Mouse (Mus musculus): Measurements from ENCODE around the gene Kpnb1. TPM values are rescaled to one million over a fixed set of nuclear protein-coding genes. Genes with fewer than 3 reads are reported as not detected.

The Kpnb1 gene
- total and polyA plus RNA-seq, 2 experiments from 2014 or later: 26.1 to 97.9 TPM

- ATAC-seq (no peak), DNase-seq (ENCODE audit: low spot score) (peak; percentile 85)
- Histone ChIP-seq H3K27me3 (ENCODE audit: insufficient read depth, low read length) (no peaks in the 10 kb centered on the region), H3K36me3 (ENCODE audit: insufficient read depth, low read length) (peaks cover 85% of the 10 kb centered on the region), H3K9me3 (ENCODE audit: low read length) (no peaks in the 10 kb centered on the region), H3K4me1 (ENCODE audit: insufficient read depth, low read length) (no peaks in the 10 kb centered on the region), H3K4me2 (ENCODE audit: low read depth, low read length) (no peak overlapping the region), H3K9ac (replicated peaks; ENCODE audit: low read length) (no peak overlapping the region), H3K4me3 (ENCODE audit: low read length) (no peak overlapping the region), H3K27ac (no peak overlapping the region)
- WGBS: 50% methylated on average over 3 of the region's 3 CpGs
- TF ChIP-seq CTCF (IDR thresholded peaks at IDR 0.05; ENCODE audit: low read depth): peak; percentile 76
Observed at GRCm38 (mm10) chr11:97176851-97177250, 10.8 kb downstream of the Kpnb1 start.

GRCm38 (mm10) chr11:97175499-97175898, 12.2 kb downstream of the Kpnb1 start:
- Histone ChIP-seq H3K36me3 (ENCODE audit: insufficient read depth, low read length) (peaks cover 86% of the 10 kb centered on the region), H3K9me3 (ENCODE audit: low read length) (no peaks in the 10 kb centered on the region), H3K4me2 (ENCODE audit: low read depth, low read length) (no peak overlapping the region), H3K27me3 (ENCODE audit: insufficient read depth, low read length) (no peaks in the 10 kb centered on the region), H3K4me3 (ENCODE audit: low read length) (no peak overlapping the region), H3K4me1 (ENCODE audit: insufficient read depth, low read length) (no peaks in the 10 kb centered on the region), H3K9ac (replicated peaks; ENCODE audit: low read length) (no peak overlapping the region), H3K27ac (no peak overlapping the region)
- DNase-seq (ENCODE audit: low spot score): no peak
- no peak for TF ChIP-seq CTCF (IDR thresholded peaks at IDR 0.05; ENCODE audit: low read depth)
- 89% methylated on average over 7 of the region's 7 CpGs for WGBS
- no peak for ATAC-seq

- no peak overlapping the region for H3K9ac ChIP-seq (replicated peaks; ENCODE audit: low read length)
- H3K27ac ChIP-seq: no peak overlapping the region
- ATAC-seq: no peak
- H3K27me3 ChIP-seq (ENCODE audit: insufficient read depth, low read length): no peaks in the 10 kb centered on the region
- H3K4me3 ChIP-seq (ENCODE audit: low read length): no peak overlapping the region
- H3K4me1 ChIP-seq (ENCODE audit: insufficient read depth, low read length): no peaks in the 10 kb centered on the region
- no peaks in the 10 kb centered on the region for H3K9me3 ChIP-seq (ENCODE audit: low read length)
- no peak for DNase-seq (ENCODE audit: low spot score)
- no peak for TF ChIP-seq CTCF (IDR thresholded peaks at IDR 0.05; ENCODE audit: low read depth)
- H3K36me3 ChIP-seq (ENCODE audit: insufficient read depth, low read length): peaks cover 62% of the 10 kb centered on the region
- WGBS: 57% methylated on average over 6 of the region's 6 CpGs
- no peak overlapping the region for H3K4me2 ChIP-seq (ENCODE audit: low read depth, low read length)
Observed at GRCm38 (mm10) chr11:97160341-97160740, 27.3 kb downstream of the Kpnb1 start.

- no peak overlapping the region for H3K4me3 ChIP-seq (ENCODE audit: low read length)
- peaks cover 31% of the 10 kb centered on the region for H3K36me3 ChIP-seq (ENCODE audit: insufficient read depth, low read length)
- H3K27me3 ChIP-seq (ENCODE audit: insufficient read depth, low read length): no peaks in the 10 kb centered on the region
- 76% methylated on average over 7 of the region's 7 CpGs for WGBS
- H3K27ac ChIP-seq: peak overlapping the region; percentile 32; the same call in 1 of the 2 replicates
- H3K4me2 ChIP-seq (ENCODE audit: low read depth, low read length): no peak overlapping the region
- DNase-seq (ENCODE audit: low spot score): no peak
- peaks cover 10% of the 10 kb centered on the region for H3K4me1 ChIP-seq (ENCODE audit: insufficient read depth, low read length)
- ATAC-seq: no peak
- no peak for TF ChIP-seq CTCF (IDR thresholded peaks at IDR 0.05; ENCODE audit: low read depth)
- H3K9ac ChIP-seq (replicated peaks; ENCODE audit: low read length): no peak overlapping the region
- H3K9me3 ChIP-seq (ENCODE audit: low read length): no peaks in the 10 kb centered on the region
Observed at GRCm38 (mm10) chr11:97156999-97157398, 30.7 kb downstream of the Kpnb1 start.

GRCm38 (mm10) chr11:97152662-97153287, 34.9 kb downstream of the Kpnb1 start:
- H3K9me3 ChIP-seq (ENCODE audit: low read length): no peaks in the 10 kb centered on the region
- H3K36me3 ChIP-seq (ENCODE audit: insufficient read depth, low read length): 0 out of 2 replicates have a peak, but pooled peaks cover 8% of the 10 kb centered on the region
- no peaks in the 10 kb centered on the region for H3K27me3 ChIP-seq (ENCODE audit: insufficient read depth, low read length)
- peak overlapping the region; percentile 73; the same call in 1 of the 2 replicates for H3K4me3 ChIP-seq (ENCODE audit: low read length)
- H3K9ac ChIP-seq (replicated peaks; ENCODE audit: low read length): peak overlapping the region; percentile 37
- DNase-seq (ENCODE audit: low spot score): peak; percentile 43
- H3K4me2 ChIP-seq (ENCODE audit: low read depth, low read length): peak overlapping the region; percentile 76
- H3K27ac ChIP-seq: peak overlapping the region; percentile 93
- no peak for ATAC-seq
- peaks cover 21% of the 10 kb centered on the region for H3K4me1 ChIP-seq (ENCODE audit: insufficient read depth, low read length)
- WGBS: 21% methylated on average over 10 of the region's 10 CpGs
- peak; percentile 41 for TF ChIP-seq CTCF (IDR thresholded peaks at IDR 0.05; ENCODE audit: low read depth)

GRCm38 (mm10) chr11:97152023-97152426, 35.7 kb downstream of the Kpnb1 start:
- Histone ChIP-seq H3K4me2 (ENCODE audit: low read depth, low read length) (peak overlapping the region; percentile 76), H3K27ac (peak overlapping the region; percentile 93), H3K9me3 (ENCODE audit: low read length) (no peaks in the 10 kb centered on the region), H3K4me3 (ENCODE audit: low read length) (peak overlapping the region; percentile 73), H3K27me3 (ENCODE audit: insufficient read depth, low read length) (no peaks in the 10 kb centered on the region), H3K36me3 (ENCODE audit: insufficient read depth, low read length) (0 out of 2 replicates have a peak, but pooled peaks cover 9% of the 10 kb centered on the region), H3K4me1 (ENCODE audit: insufficient read depth, low read length) (peaks cover 21% of the 10 kb centered on the region), H3K9ac (replicated peaks; ENCODE audit: low read length) (peak overlapping the region; percentile 84)
- under 1% methylated on average over 11 of the region's 11 CpGs for WGBS
- DNase-seq (ENCODE audit: low spot score) (peak; percentile 61), ATAC-seq (no peak)
- no peak for TF ChIP-seq CTCF (IDR thresholded peaks at IDR 0.05; ENCODE audit: low read depth)

- DNase-seq (ENCODE audit: low spot score): peak; percentile 62
- peak; percentile 27; the same call in 1 of the 2 replicates for ATAC-seq
- no peak for TF ChIP-seq CTCF (IDR thresholded peaks at IDR 0.05; ENCODE audit: low read depth)
- H3K36me3 ChIP-seq (ENCODE audit: insufficient read depth, low read length): 0 out of 2 replicates have a peak, but pooled peaks cover 9% of the 10 kb centered on the region
- H3K4me1 ChIP-seq (ENCODE audit: insufficient read depth, low read length): peaks cover 21% of the 10 kb centered on the region
- H3K4me2 ChIP-seq (ENCODE audit: low read depth, low read length): peak within 1 kb of the TSS; percentile 76
- H3K9me3 ChIP-seq (ENCODE audit: low read length): no peaks in the 10 kb centered on the region
- H3K4me3 ChIP-seq (ENCODE audit: low read length): peak within 1 kb of the TSS; percentile 73
- peak within 1 kb of the TSS; percentile 84 for H3K9ac ChIP-seq (replicated peaks; ENCODE audit: low read length)
- 2% methylated on average over 32 of the region's 64 CpGs for WGBS
- no peaks in the 10 kb centered on the region for H3K27me3 ChIP-seq (ENCODE audit: insufficient read depth, low read length)
- H3K27ac ChIP-seq: peak within 1 kb of the TSS; percentile 93
Observed at GRCm38 (mm10) chr11:97151343-97151801, 36.3 kb downstream of the Kpnb1 start, which contains the start of gene Tbkbp1. Gene Tbkbp1 (minus strand): TSS chr11:97151495.

Measured in hindbrain, postnatal 0 days (tissue).